Mouse (Mus musculus) hindbrain, embryonic 15.5 days (tissue): ENCODE measurements at regions not wholly inside any gene's neighbourhood (a gene's known extent, or its start where the extent isn't known, plus 50 kb on each side); places are given as distances from the start of the nearest gene placed in this dataset.
"Not testable (repeated sequence)": the region's sequence is repeated elsewhere in the genome, so short reads cannot be mapped to it uniquely, and the experiment has no call there.

Source experiments
- ATAC-seq: fragments of 200-750 bp; cut with Nextera tagmentation; 2 replicates; pipeline ENCODE4 v1.8.0; 2017; ENCODE audit warnings: low read depth, moderate number of reproducible peaks, moderate TSS enrichment; ENCODE audit not compliant: low FRiP score
- H3K27ac ChIP-seq: fragments of 300-500 bp; sonication (generic); replicated peaks from 2 replicates; pipeline ENCODE4 v1.5.1; 2015; ENCODE audit warnings: mild to moderate bottlenecking, inconsistent platforms
- H3K27me3 ChIP-seq: fragments of 300-500 bp; sonication (generic); 2 replicates; pipeline ENCODE4 v1.6.1; 2015; ENCODE audit warnings: control low read depth, inconsistent platforms
- H3K36me3 ChIP-seq: fragments of 300-500 bp; sonication (generic); 2 replicates; pipeline ENCODE4 v1.6.1; 2015; ENCODE audit warnings: control low read depth, inconsistent platforms
- H3K4me1 ChIP-seq: fragments of 300-500 bp; sonication (generic); replicated peaks from 2 replicates; pipeline ENCODE4 v1.6.1; 2015; ENCODE audit warnings: control low read depth, inconsistent platforms
- H3K4me2 ChIP-seq: fragments of 300-500 bp; sonication (generic); 2 replicates; pipeline ENCODE4 v1.6.1; 2015; ENCODE audit warnings: moderate library complexity, mild to moderate bottlenecking, inconsistent platforms
- H3K4me3 ChIP-seq: fragments of 300-500 bp; sonication (generic); 2 replicates; pipeline ENCODE4 v1.5.1; 2015; ENCODE audit warnings: mild to moderate bottlenecking, inconsistent platforms
- H3K9ac ChIP-seq: fragments of 300-500 bp; sonication (generic); 2 replicates; pipeline ENCODE4 v1.6.1; 2015; ENCODE audit warnings: inconsistent platforms
- H3K9me3 ChIP-seq: fragments of 300-500 bp; sonication (generic); 2 replicates; pipeline ENCODE4 v1.6.1; 2016; ENCODE audit warnings: control low read depth, inconsistent platforms
- WGBS: fragments of 180-500 bp; shearing (Covaris S2); methylation state at CpG from one replicate; pipeline ENCODE4 v1.1.7; 2015; 5-methylcytosine and 5-hydroxymethylcytosine counted together

DNA sequence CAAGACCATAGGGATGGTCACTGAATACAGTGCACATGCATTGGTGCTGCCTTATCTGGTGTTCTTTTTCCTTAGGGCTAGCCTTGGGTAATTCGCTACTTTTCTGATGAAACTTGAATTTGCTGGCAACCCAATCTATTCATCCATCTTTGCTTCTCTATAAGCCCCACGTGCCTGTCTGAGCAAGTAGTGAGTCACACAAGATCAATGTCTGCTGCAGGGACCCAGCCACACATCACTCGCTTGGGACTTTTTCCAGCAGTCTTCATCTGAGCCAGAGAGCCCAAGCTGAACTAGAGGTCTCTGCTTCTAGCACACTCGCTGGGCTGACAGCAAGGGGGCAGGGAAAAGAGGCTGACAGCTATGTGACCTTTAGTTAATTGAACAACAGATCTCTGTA is 464.3 kb upstream of the Nmur2 start:
- Histone ChIP-seq H3K9ac (no peak overlapping the region), H3K27me3 (no peaks in the 10 kb centered on the region), H3K36me3 (no peaks in the 10 kb centered on the region), H3K27ac (no peak overlapping the region), H3K9me3 (no peaks in the 10 kb centered on the region), H3K4me3 (no peak overlapping the region), H3K4me2 (no peak overlapping the region), H3K4me1 (no peaks in the 10 kb centered on the region)
- ATAC-seq = no peak
- WGBS = 73% methylated on average over 4 of the region's 4 CpGs

DNA sequence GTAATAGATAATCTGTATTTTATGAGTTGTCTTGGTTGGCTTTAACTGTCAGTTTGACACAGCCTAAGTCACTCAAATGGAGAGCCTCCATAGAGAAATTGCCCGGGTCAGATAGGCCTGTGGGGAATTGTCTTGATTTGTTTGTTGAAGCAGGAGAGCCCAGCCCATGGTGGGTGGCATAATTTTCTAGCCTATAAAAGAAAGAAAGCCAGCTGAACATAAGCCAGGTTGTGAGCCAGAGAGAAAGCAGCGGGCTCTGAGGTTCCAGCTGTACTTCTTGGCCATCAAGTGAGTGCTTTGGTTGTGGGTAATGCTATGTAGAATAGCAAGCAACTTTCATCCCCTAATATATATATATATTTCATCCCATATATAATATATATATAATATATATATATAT is 474.1 kb upstream of the Nmur2 start:
- H3K9ac ChIP-seq = no peak overlapping the region
- H3K9me3 ChIP-seq = no peaks in the 10 kb centered on the region
- H3K36me3 ChIP-seq = no peaks in the 10 kb centered on the region
- H3K4me2 ChIP-seq = no peak overlapping the region
- H3K27me3 ChIP-seq = no peaks in the 10 kb centered on the region
- H3K4me3 ChIP-seq = no peak overlapping the region
- no peak overlapping the region for H3K27ac ChIP-seq
- no peaks in the 10 kb centered on the region for H3K4me1 ChIP-seq
- ATAC-seq = no peak
- whole genome bisulfite sequencing = 71% methylated on average over 2 of the region's 2 CpGs

DNA sequence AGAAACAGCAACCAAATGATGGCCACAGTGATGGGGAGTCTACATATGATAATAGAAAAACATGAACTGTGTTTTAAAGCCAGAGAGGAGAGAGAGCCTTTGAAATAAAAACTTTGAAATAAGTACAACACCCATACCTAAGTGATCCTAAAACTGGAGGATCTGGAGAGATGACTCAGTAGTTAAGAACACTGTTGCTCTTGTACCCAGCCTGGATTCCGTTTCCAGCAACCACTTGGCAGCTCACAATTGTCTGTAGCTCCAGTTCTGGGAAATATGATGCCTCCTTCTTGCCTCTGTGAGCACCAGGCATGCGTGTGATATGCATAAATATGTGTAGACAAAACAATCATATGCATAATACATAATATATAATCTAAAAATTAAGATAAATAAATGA is 477.7 kb upstream of the Nmur2 start:
- H3K9ac ChIP-seq = no peak overlapping the region
- no peak overlapping the region for H3K4me3 ChIP-seq
- no peaks in the 10 kb centered on the region for H3K9me3 ChIP-seq
- H3K4me1 ChIP-seq = no peaks in the 10 kb centered on the region
- no peak overlapping the region for H3K27ac ChIP-seq
- WGBS = 61% methylated on average over 2 of the region's 2 CpGs
- H3K36me3 ChIP-seq = no peaks in the 10 kb centered on the region
- no peak for ATAC-seq
- no peaks in the 10 kb centered on the region for H3K27me3 ChIP-seq
- H3K4me2 ChIP-seq = no peak overlapping the region

DNA sequence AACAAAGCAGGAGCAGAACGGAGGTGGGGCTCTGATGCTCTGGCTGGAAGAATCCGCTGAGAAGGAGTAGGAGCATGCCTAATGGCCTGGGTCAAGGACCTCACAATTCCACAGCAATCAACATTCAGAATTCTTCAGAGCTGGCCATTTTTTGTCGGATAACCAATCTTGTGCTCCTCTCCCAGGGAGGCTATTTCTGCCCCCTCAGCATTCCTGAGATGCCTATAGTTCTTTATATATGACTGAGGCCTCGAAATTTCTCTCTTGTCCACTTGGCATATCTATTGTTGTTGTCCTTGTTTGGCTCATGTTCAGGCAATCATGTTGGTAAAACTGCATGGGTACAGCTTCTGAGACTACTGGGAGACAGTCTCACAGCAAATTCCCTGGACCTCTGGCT is 460.5 kb upstream of the Gria1 start:
- 53% methylated on average over 4 of the region's 4 CpGs for WGBS
- Histone ChIP-seq H3K27ac (no peak overlapping the region), H3K4me2 (no peak overlapping the region), H3K36me3 (no peaks in the 10 kb centered on the region), H3K9me3 (0 out of 2 replicates have a peak, but pooled peaks cover 6% of the 10 kb centered on the region), H3K27me3 (no peaks in the 10 kb centered on the region), H3K4me1 (no peaks in the 10 kb centered on the region), H3K9ac (no peak overlapping the region), H3K4me3 (no peak overlapping the region)
- no peak for ATAC-seq

DNA sequence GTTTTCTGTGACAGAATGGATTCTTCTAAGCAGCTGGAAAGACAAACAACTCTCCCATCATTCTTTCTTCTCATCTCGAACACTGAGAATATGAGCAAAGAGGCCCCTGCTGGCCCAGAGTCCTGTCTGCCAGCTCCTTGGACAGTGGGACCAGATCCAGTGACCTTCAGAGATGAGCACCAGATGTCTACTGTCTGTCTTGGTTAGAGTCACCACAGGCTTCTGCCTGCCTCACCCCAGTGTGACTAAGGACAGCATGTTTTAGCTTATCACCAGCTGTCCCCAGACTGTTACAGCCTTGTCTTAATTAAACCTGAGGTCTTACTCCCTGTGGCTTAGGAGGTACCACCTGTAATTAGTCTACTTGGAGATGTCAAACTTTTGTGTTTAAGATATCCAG is 454.9 kb upstream of the Gria1 start:
- WGBS = 67% methylated on average over 1 of the region's 1 CpGs
- no peak overlapping the region for H3K4me2 ChIP-seq
- H3K4me1 ChIP-seq = no peaks in the 10 kb centered on the region
- ATAC-seq = no peak
- 0 out of 2 replicates have a peak, but pooled peaks cover 6% of the 10 kb centered on the region for H3K9me3 ChIP-seq
- H3K27me3 ChIP-seq = no peaks in the 10 kb centered on the region
- H3K27ac ChIP-seq = no peak overlapping the region
- no peaks in the 10 kb centered on the region for H3K36me3 ChIP-seq
- H3K4me3 ChIP-seq = no peak overlapping the region
- H3K9ac ChIP-seq = no peak overlapping the region

DNA sequence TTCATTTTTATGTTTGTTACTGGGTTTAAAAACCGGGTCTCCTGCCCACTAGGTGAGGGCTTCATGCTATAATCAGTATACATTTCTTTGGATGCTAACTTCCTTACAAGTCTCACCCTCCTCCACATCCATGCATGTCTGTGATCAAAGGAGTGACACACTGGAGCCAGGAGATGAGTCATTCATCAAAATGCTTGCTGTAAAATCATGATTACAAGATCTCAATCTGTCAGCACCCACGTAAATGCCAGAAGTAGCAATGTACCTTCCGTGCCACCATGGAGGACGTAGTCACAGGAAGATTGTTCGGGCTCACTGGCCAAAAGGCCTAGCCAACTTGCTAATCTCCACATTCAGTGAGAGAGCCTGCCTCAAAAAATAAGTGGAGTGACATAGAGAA is 431.2 kb upstream of the Gria1 start:
- no peak for ATAC-seq
- Histone ChIP-seq H3K4me3 (no peak overlapping the region), H3K36me3 (no peaks in the 10 kb centered on the region), H3K27ac (no peak overlapping the region), H3K27me3 (no peaks in the 10 kb centered on the region), H3K9ac (no peak overlapping the region), H3K4me2 (no peak overlapping the region), H3K4me1 (no peaks in the 10 kb centered on the region), H3K9me3 (no peaks in the 10 kb centered on the region)
- WGBS = 91% methylated on average over 5 of the region's 5 CpGs

DNA sequence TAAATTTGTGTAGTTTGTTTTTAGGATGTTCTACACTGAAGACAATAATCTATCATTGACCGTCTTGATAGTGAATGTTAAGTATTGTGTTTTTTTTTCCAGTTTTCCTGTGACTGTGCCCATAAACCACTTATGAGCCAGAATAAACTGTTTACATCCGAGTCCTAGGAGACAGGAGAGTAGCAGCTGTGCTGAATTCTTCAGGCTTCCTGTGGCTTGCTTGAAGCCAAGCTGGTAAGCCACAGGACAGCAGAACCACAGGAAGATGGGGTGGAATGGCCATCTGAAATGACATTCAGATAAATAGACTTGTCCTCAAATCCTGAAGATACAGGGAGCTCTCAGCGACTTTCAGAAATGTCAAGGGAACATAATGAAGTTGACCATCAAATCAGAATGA is 428.1 kb upstream of the Gria1 start:
- Histone ChIP-seq H3K27me3 (no peaks in the 10 kb centered on the region), H3K36me3 (no peaks in the 10 kb centered on the region), H3K4me1 (no peaks in the 10 kb centered on the region), H3K27ac (no peak overlapping the region), H3K9me3 (no peaks in the 10 kb centered on the region), H3K4me2 (no peak overlapping the region), H3K4me3 (no peak overlapping the region), H3K9ac (no peak overlapping the region)
- WGBS = 80% methylated on average over 3 of the region's 3 CpGs
- ATAC-seq = no peak

DNA sequence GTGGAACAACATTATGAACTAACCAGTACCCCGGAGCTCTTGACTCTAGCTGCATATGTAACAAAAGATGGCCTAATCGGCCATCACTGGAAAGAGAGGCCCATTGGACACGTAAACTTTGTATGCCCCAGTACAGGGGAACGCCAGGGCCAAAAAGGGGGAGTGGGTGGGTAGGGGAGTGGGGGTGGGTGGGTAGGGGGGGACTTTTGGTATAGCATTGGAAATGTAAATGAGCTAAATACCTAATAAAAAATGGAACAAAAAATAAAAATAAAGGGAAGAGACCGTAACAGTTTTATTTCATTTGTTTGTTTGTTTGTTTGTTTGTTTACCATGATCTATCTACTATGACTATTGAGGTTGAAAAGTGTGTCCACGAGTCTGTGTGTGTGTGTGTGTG is 417.8 kb upstream of the Gria1 start:
- not testable (repeated sequence) for H3K9ac ChIP-seq, H3K36me3 ChIP-seq, H3K27ac ChIP-seq, H3K4me1 ChIP-seq, H3K9me3 ChIP-seq, H3K4me2 ChIP-seq, H3K4me3 ChIP-seq, H3K27me3 ChIP-seq
- 0 out of 2 replicates have a peak, but pooled peaks have one; percentile 59 for ATAC-seq
- WGBS = 83% methylated on average over 2 of the region's 6 CpGs

DNA sequence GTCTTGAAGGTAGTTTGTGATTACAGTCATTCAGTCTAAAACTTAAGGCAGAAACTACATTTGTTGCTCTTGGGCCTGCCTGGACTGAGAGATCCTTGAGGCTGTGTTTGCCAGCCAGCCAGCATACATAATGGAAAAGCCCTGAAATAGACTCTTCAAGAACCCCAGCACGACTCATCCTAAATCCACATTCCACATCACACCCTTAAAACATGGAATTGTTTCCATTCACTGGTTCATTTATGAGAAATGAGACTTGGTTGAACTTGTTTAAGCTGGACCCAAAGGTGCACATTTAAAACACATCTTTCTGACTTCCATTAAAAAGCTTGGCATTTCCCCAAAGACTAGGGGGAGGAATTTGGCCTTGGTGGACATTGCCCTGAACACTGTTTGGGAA is 407.4 kb upstream of the Gria1 start:
- Histone ChIP-seq H3K9me3 (no peaks in the 10 kb centered on the region), H3K4me2 (no peak overlapping the region)
- WGBS = 84% methylated on average over 1 of the region's 1 CpGs

DNA sequence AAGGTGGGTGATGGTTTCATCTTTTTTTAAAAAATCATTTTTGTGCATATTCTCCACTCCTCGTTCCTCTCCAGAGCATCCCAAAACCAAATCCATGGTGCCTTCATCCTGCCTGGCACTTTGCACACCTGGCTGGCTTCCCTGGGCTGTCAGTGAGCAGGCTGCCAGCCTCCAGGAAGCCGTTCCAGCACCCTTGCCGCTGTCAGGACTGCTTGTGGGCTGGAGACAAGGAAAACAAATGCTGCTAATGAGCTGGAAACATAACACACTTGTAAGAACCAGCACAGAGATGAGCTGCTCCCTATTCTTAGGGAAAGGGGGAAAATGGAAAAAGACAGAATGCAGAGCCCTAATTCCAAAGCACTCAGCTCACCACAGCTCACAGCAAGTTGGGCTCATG is 383.5 kb upstream of the Gria1 start:
- 48% methylated on average over 3 of the region's 3 CpGs for WGBS

More for the DNA sequence above, 407.4 kb upstream of the Gria1 start:
- Histone ChIP-seq H3K9ac (no peak overlapping the region), H3K27ac (no peak overlapping the region), H3K4me3 (no peak overlapping the region), H3K27me3 (no peaks in the 10 kb centered on the region), H3K4me1 (no peaks in the 10 kb centered on the region), H3K36me3 (no peaks in the 10 kb centered on the region)
- ATAC-seq = no peak

DNA sequence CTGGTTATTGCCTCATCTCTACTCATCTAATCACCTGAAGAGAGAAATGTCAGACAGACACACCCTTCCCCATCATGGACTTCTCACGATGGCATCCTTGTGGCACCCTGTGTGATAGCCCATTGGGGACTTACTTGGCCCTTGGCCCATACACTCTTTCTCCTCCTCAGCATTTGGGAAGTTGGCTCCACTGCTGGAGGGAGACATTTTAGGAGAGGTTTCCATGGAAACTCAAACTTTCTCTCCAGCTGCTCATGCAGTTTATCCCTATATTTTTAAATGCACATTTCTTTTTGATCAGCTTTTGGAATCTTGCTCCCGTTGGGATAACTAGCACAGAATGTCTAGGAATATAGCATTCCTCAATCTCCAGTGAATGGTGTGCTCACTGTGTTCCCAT is 377.7 kb upstream of the Gria1 start:
- no peaks in the 10 kb centered on the region for H3K27me3 ChIP-seq
- WGBS = 71% methylated on average over 2 of the region's 2 CpGs
- ATAC-seq = no peak
- 0 out of 2 replicates have a peak, but pooled peaks cover 8% of the 10 kb centered on the region for H3K4me1 ChIP-seq
- H3K36me3 ChIP-seq = no peaks in the 10 kb centered on the region
- H3K9me3 ChIP-seq = no peaks in the 10 kb centered on the region
- H3K4me3 ChIP-seq = no peak overlapping the region
- no peak overlapping the region for H3K27ac ChIP-seq
- no peak overlapping the region for H3K4me2 ChIP-seq
- no peak overlapping the region for H3K9ac ChIP-seq

More for the DNA sequence above, 383.5 kb upstream of the Gria1 start:
- H3K27ac ChIP-seq = no peak overlapping the region
- no peak overlapping the region for H3K9ac ChIP-seq
- H3K27me3 ChIP-seq = no peaks in the 10 kb centered on the region
- no peaks in the 10 kb centered on the region for H3K9me3 ChIP-seq
- no peak for ATAC-seq
- H3K4me3 ChIP-seq = no peak overlapping the region
- no peaks in the 10 kb centered on the region for H3K36me3 ChIP-seq
- 0 out of 2 replicates have a peak, but pooled peaks cover 3% of the 10 kb centered on the region for H3K4me1 ChIP-seq
- no peak overlapping the region for H3K4me2 ChIP-seq

DNA sequence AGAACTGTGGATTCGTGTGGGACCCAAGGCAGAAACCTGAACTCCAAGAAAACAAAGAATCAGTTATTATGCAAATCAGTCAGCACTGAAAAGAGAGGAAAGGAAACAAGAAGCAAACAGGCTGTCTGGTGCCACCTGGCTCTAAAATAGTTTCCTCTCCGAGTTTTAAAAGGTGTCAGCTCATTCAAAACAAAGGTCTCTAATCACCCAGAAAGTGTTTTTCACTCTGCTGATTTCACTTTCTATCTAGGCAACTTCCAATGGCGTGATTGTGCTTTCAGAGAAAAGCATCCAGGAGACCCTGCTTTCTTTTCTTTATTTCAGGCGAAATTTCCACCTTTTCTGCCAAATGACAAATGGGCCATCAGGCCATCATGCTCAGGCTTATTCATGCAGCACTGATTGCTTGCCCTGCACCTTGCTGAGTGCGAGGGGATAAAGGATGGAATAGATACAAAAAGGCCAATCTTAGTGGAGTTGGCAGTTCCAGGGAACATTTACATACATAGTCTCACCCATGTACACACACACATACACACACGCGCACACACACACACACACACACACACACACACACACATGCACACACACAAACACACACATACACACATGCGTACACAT is 374.5 kb upstream of the Gria1 start:
- ATAC-seq = no peak
- Histone ChIP-seq H3K27me3 (no peaks in the 10 kb centered on the region), H3K9me3 (no peaks in the 10 kb centered on the region), H3K4me3 (no peak overlapping the region), H3K36me3 (no peaks in the 10 kb centered on the region), H3K4me2 (no peak overlapping the region), H3K4me1 (0 out of 2 replicates have a peak, but pooled peaks cover 8% of the 10 kb centered on the region), H3K27ac (no peak overlapping the region; the same call in 1 of the 2 replicates), H3K9ac (no peak overlapping the region)
- WGBS = 39% methylated on average over 8 of the region's 8 CpGs

DNA sequence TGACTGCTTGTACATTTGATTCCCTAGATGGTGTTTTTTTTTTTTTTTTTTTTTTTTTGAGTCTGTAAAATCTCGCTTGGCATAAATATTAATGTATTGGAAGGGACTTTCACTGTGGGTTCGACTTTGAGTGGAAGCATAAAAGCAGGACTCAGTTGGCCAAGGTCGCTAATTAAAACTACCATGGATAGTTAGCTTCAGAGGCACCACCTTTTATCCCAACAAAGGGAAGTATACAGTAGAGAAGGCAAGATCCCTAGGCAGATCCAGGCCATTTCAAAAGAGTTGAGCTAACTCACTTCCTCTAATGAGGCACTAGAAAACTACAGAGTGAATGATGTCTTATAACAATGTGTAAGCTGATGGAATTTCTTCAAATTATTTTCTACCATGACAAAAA is 369.5 kb upstream of the Gria1 start:
- H3K4me1 ChIP-seq = 0 out of 2 replicates have a peak, but pooled peaks cover 3% of the 10 kb centered on the region
- H3K27me3 ChIP-seq = no peaks in the 10 kb centered on the region
- H3K27ac ChIP-seq = no peak overlapping the region
- no peak overlapping the region for H3K9ac ChIP-seq
- no peaks in the 10 kb centered on the region for H3K36me3 ChIP-seq
- H3K4me3 ChIP-seq = no peak overlapping the region
- H3K9me3 ChIP-seq = no peaks in the 10 kb centered on the region
- H3K4me2 ChIP-seq = no peak overlapping the region
- 58% methylated on average over 3 of the region's 3 CpGs for WGBS
- no peak for ATAC-seq
